Mouse (Mus musculus): ENCODE measurements around the gene Pde6b.

Pde6b gene

GRCm38 (mm10) chr5:108403453-108403852 is 15.3 kb downstream of the Pde6b start:
- DNase-seq = no peak

DNA sequence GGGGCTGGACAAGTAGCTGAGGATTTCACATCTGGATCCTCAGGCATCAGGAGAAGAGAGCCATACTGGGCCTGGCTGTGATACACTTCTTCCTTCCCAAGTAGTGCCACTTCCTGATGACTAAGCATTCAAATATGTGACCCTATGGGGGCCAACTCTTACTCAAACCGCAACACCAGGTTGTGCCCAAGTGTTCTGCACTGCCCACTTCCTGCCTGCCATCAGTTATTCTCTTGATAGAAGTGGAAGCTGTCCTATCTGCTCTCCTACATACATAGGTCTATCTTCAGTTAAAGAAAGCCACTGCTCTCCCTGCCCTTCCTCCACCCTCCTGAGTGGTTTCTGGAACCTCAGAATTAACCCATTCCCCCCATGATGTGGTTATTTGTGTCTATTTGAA is 17.3 kb downstream of the Pde6b start:
- DNase-seq = no peak

DNA sequence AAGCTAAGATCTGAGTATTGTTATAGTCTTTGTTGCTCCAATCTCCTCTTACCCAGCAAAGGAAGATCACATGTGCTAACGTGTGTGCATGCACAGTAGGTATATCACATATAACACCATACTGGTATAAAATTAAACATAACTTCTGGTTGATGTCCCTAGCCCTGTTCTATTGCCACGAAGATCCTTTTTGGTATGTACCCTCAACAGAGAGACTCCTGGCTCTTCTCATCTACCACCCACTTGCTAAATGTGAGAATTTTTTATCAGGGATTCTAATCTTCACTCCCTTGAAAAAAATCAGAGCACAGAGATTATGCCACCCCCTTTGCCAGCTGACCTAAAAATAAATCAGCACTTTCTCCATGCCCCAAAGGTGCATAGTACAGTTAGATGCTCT is 18.8 kb downstream of the Pde6b start:
- no peak for DNase-seq

- no peak for DNase-seq
Observed at GRCm38 (mm10) chr5:108414711-108415110, 26.5 kb downstream of the Pde6b start.

GRCm38 (mm10) chr5:108422741-108423140 is 34.5 kb downstream of the Pde6b start:
- DNase-seq = no peak

DNA sequence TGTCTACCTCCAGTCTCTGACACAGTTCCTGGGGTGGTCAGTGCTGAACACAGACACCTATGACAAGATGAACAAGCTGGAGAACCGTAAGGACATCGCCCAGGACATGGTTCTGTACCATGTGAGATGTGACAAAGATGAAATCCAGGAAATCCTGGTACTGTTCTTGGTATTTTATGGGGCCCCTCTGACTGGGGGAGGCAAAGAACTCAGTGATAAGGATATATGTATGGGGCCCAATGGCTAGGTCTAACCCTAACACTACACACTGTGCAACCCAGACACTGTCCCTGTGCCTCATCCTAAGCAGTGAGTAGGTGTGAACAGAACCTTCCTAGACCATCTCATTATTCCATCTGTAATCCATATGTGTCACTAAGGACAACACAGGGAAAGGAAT is 35.2 kb downstream of the Pde6b start:
- no peak for DNase-seq

DNA sequence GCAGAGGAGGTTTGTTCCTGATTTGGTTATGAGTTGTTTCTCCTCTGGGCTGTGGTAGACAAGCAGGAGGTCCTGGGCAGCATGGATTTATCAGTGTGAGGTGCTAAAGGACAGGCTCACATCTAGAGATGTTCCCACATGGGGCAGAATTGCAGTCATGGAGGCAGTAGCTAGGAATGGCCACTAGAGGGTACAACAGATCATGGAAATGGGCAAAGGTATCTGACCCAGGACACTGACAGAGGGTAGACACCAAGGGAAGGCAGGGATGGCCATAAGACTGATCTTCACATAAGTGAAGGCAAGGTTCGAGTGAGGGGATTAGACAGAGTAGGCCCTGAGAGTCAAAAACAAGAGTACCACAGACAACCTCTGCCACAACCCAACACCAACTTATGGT is 39.0 kb downstream of the Pde6b start:
- DNase-seq = peak; percentile 24 to 43

DNA sequence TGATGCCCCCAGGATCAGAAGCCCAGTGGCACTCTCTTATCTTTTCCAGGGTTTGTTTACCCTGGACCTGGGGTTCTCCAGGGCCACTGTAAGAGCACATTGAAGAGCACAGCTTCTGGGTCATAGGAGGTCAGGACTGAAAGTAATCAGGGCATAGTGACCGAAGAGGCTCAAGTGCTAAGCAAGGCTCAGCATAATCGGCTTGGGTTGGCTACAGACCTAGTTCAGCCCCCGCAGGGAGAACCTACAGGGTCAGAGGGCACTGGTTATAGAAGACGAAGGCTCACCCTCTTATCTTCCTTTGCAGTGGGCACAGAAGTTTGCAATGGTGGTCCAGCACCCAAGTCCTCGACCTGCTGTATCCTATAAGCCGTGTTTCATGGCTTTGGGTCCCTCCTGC is 43.0 kb downstream of the Pde6b start:
- DNase-seq = no peak

DNA sequence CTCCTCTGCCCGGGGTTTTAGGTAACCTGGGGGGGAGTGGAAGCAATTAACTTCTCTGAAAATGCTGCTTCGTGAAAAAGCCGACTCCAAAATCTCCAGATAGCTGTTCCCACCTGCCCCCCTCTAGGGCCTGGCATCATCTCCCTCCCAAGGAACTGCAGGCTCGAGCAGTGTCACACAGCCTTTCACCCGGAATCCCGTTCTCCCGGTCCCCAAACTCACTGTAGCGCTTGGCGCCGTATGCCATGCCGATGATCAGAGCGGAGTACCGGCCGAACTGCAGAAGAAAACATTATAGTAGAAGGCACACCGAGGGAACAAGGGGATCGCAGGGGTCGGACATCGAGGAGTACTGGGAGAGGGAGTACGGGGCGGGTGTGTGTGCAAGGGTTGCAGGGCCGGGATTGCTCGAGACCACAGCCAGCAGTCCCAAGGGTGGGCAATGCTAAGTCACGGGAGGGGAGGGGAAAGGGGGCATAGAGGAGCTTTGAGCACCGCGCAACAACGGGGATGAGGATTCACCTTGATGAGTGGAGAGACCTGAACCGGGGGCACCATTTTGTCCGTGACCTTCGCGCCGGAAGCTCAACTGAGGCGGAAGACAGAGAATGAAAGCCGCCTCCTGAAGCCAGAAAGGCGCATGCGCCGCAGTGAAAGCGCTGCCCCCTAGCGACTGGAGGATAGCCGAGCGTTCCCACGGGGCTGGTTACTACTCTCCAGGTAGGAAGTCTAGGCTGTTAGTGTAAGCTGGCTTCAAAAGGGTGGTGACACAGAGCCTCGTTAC is 45.8 kb downstream of the Pde6b start, which contains the start of gene Atp5k:
Gene Atp5k (minus strand): TSS at position 645 of the 784 bp plus-strand sequence.
- DNase-seq = peak; percentile 92 to 95

DNA sequence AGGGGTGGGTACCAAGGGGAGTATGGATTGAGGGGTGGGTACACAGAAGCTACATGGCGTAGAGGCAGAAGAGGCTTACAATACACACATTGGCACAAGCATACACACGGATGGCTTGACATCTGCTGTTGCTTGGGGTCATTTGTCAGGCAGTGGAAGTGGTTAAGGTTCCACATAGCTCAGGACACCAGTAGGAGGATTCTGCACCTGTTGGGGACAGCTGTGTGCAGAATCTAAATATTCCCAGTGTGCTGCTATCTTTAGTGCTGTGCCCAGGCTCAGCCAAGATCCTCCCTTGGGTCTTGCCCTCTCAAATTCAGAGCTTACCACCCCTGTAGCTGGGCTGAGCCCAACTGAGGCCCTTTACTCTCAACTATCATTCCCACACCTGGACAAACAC is 47.9 kb downstream of the Pde6b start:
- no peak for DNase-seq

GRCm38 (mm10) chr5:108446973-108447372 is 58.8 kb downstream of the Pde6b start:
- no peak for DNase-seq

- DNase-seq = no peak
Observed at GRCm38 (mm10) chr5:108447857-108448256, 59.7 kb downstream of the Pde6b start.

DNA sequence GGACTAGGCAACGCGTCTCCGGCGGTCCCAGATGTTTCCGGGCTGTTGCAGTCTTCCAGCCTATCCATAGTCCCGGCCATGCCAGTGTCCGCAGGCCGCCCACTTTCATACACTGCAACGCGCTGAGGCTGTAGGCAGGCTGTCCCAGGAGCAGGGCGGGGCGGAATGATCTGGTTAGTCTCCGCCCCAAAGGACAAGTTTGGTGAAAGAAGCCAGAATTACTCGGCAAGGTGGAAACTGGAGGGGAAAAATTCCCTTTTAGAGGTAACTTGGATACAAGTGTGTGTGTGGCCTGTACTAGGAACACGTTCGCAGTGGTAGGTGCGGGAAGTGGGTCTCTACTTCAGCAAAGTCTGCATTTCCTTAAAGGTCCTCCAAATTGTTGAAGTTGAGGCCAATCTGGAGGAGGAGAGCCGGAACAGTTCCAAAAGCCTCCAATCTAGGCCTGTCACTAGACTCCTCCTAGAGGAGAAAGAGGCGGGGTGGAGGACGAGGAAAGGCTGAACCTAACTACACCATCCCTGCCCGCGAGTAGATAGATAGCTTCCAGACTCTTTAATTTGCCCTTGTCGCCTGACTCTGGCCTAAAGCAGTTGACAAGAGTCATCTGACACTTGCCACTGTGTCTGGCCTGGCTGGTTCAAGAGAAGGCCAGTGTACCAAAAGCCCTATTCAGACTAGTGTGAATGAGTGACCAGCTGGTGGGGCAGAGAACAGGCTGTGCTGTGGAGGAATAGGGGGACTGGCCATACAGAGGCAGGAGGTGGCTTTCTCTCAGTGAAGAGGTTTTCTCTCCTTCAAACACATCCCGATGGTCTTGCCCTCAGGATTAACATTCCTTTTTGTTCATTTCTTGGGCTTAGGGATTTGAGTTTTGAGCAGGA is 60.8 kb downstream of the Pde6b start, which contains the start of gene Mfsd7a:
Gene Mfsd7a (minus strand): TSS at position 107 of the 884 bp plus-strand sequence.
- no peak for DNase-seq

- no peak for DNase-seq
Observed at GRCm38 (mm10) chr5:108450837-108451540, 62.8 kb downstream of the Pde6b start.

- no peak for DNase-seq
Observed at GRCm38 (mm10) chr5:108451611-108452010, 63.4 kb downstream of the Pde6b start.

- DNase-seq = no peak
Observed at GRCm38 (mm10) chr5:108452422-108452821, 64.2 kb downstream of the Pde6b start.

DNA sequence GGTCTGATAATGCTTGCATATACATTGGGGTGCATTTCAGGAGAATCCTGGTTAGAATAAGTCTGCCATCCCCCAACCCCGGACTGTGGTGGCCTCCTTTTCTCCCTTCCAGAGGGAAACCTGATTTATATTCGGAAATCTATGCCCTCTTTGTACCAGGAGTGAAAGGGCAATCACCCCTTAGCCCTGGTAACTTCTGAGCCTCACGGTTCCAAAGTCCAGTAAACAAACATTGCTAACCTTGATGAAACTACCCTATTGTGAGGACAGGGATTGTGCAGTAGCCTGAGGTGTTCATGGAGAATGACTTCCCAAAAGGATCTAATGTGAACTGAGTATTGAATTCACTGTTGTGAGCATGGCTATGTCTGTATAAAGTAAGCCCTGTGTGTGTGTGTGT is 65.9 kb downstream of the Pde6b start:
- no peak for DNase-seq

DNA sequence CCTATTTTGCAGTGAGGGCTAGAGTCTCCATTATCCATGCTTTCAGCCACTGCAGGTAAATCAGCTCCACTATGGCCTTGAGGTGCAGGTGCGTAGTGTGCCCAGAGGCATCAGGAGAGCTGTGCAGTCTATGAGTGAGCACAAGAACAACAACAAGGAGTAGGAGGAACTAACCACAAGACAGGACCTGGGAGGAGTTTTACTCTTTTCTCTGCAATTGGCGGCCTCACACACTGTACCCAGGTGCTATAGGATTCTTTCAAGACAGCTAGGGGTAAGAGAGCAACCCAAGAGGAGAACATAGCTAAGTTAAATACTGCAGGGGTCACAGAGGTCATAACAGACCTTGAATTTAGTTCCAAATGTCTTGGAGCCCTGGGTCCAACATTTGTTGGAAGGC is 70.5 kb downstream of the Pde6b start:
- peak; percentile 34 to 54 for DNase-seq

- peak in 1 of 2 experiments; percentile 15 for DNase-seq
Observed at GRCm38 (mm10) chr5:108460461-108460860, 72.3 kb downstream of the Pde6b start.

- DNase-seq = peak; percentile 100
Observed at GRCm38 (mm10) chr5:108461082-108462065, 73.2 kb downstream of the Pde6b start, which contains the start of gene Pcgf3. Gene Pcgf3 (plus strand): TSS chr5:108461232.

- DNase-seq = peak in 1 of 2 experiments; percentile 15
Observed at GRCm38 (mm10) chr5:108462446-108462845, 74.3 kb downstream of the Pde6b start.

Measured in thymus, postnatal 36 days (tissue).